Mouse (Mus musculus): ENCODE measurements around the gene Tapbp.

DNA sequence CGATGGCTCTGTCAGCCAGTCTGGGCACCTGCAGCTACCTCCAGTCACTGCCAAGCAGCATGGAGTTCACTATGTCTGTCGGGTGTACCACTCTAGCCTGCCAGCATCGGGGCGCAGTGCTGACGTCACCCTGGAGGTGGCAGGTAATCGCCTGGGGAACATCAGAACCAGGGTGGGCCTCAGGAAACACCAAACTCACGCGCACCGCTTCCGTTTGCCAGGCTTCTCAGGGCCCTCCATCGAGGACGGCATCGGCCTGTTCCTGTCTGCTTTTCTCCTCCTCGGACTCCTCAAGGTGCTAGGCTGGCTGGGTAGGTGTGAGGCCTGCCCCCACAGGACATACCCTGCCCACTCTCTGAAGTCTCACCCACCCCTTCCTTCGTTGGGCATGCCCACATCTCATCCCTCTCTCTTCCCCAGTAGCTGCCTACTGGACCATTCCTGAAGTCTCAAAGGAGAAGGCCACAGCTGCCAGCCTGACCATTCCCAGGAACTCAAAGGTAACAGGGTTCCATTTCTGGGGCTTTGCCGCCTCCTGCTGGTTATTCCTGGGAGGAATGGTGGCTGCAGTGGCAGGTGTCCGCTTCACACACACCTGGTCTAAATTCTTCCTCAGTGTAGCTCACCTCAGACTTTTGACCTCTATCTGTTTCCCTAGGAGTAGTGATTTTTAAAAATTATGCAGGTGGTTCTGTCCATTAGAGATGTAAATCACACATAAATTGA, 10.7 kb downstream of the Tapbp start:
- TF ChIP-seq CTCF (IDR thresholded peaks at IDR 0.05; ENCODE audit: low read depth, low read length), result no peak
- no peak for TF ChIP-seq POLR2A (IDR thresholded peaks at IDR 0.05; ENCODE audit: borderline replicate concordance, low read depth, low read length)
